Mouse (Mus musculus) intestine, embryonic 16.5 days (tissue): ENCODE measurements around the gene Taf3. TPM values are rescaled to one million over a fixed set of nuclear protein-coding genes. Genes with fewer than 3 reads are reported as not detected.

ENCODE experiments used
- ATAC-seq: fragments of 200-750 bp; cut with Nextera tagmentation; 2 replicates; pipeline ENCODE4 v1.8.0; 2017; ENCODE audit warnings: moderate TSS enrichment, moderate library complexity
- H3K27ac ChIP-seq: fragments of 300-500 bp; sonication (generic); 2 replicates; pipeline ENCODE4 v1.5.1; 2014; ENCODE audit warnings: mild to moderate bottlenecking, low read length
- H3K27me3 ChIP-seq: fragments of 300-500 bp; sonication (generic); replicated peaks from 2 replicates; pipeline ENCODE4 v1.6.1; 2014; ENCODE audit warnings: low read length, control low read depth, mixed read lengths; ENCODE audit not compliant: control insufficient read depth, insufficient read depth
- H3K36me3 ChIP-seq: fragments of 300-500 bp; sonication (generic); 2 replicates; pipeline ENCODE4 v1.6.1; 2014; ENCODE audit warnings: low read length, control low read depth; ENCODE audit not compliant: control insufficient read depth, insufficient read depth
- H3K4me1 ChIP-seq: fragments of 300-500 bp; sonication (generic); 2 replicates; pipeline ENCODE4 v1.6.1; 2014; ENCODE audit warnings: low read length, control low read depth, mixed read lengths; ENCODE audit not compliant: control insufficient read depth, insufficient read depth
- H3K4me2 ChIP-seq: fragments of 300-500 bp; sonication (generic); 2 replicates; pipeline ENCODE4 v1.6.1; 2014; ENCODE audit warnings: low read depth, low read length, control low read depth
- H3K4me3 ChIP-seq: fragments of 300-500 bp; sonication (generic); 2 replicates; pipeline ENCODE4 v1.5.1; 2014; ENCODE audit warnings: mild to moderate bottlenecking, low read length
- H3K9ac ChIP-seq: fragments of 300-500 bp; sonication (generic); 2 replicates; pipeline ENCODE4 v1.6.1; 2014; ENCODE audit warnings: low read depth, low read length
- H3K9me3 ChIP-seq: fragments of 300-500 bp; sonication (generic); 2 replicates; pipeline ENCODE4 v1.6.1; 2016; ENCODE audit warnings: low read length, control low read depth; ENCODE audit not compliant: control insufficient read depth
- WGBS: fragments of 180-500 bp; shearing (Covaris S2); extraction: QIAGEN DNeasy Blood & Tissue Kit; methylation state at CpG from one replicate; pipeline ENCODE4 v1.1.7; 2014; 5-methylcytosine and 5-hydroxymethylcytosine counted together
- polyA plus RNA-seq: library from polyadenylated mRNA; unstranded; fragments of >200 nt; fragmentation: Nextera tagmentation; extraction: Ambion mirVana; gene quantifications from 2 replicates; pipeline ENCODE4 v1.2.1, GENCODE M21; 2015

The Taf3 gene
- polyA plus RNA-seq, 1 experiment from 2014 or later: 8.9 TPM

DNA sequence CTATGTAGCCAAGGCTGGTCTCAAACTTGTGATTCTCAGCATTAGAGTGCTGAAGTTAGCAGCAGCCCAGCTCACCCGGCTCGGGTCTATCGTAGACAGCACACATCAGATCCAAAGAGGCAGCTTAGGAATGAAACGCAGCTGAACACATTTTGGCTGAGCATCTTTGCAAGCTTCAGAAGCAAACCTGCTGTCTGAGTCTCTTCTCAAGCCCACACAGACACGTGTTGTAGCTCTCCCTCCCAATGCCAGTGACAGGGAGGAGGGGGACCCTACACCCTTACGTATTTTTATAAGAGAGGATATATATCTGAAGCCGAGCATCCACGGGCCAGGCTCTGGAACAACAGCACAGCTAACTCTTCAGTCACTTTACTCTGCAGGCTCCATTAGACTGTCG, 130.8 kb downstream of the Taf3 start:
- Histone ChIP-seq H3K4me3 (no peak overlapping the region), H3K4me2 (no peak overlapping the region), H3K9me3 (no peaks in the 10 kb centered on the region), H3K27ac (no peak overlapping the region), H3K27me3 (no peaks in the 10 kb centered on the region), H3K4me1 (no peaks in the 10 kb centered on the region), H3K9ac (no peak overlapping the region), H3K36me3 (peaks cover 7% of the 10 kb centered on the region; the same call in 1 of the 2 replicates)
- ATAC-seq: no peak
- WGBS: 86% methylated on average over 9 of the region's 9 CpGs

DNA sequence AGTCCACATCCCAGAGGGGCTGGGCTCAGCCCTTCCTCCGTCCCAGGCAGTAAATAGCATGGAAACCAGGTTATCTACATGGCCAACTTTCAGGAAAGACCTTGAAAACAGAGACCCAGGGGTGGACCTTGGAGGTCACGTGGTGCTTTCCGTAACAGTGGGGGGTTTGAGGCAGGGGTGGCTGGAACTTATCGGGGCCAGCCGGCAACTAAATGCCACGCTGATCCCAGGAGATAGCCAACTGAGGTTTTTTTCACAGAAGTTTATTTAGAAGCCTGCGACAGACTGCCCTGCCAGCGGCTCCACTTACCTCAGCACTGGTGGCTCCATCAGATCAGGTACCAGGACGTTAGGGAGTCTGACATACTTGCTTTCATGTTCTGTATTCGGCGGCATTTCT, 142.4 kb downstream of the Taf3 start:
- Histone ChIP-seq H3K27me3 (0 out of 2 replicates have a peak, but pooled peaks cover 2% of the 10 kb centered on the region), H3K9ac (no peak overlapping the region), H3K9me3 (no peaks in the 10 kb centered on the region), H3K4me3 (peak overlapping the region; percentile 18), H3K4me2 (peak overlapping the region; percentile 39; the same call in 1 of the 2 replicates), H3K27ac (no peak overlapping the region), H3K4me1 (0 out of 2 replicates have a peak, but pooled peaks cover 4% of the 10 kb centered on the region), H3K36me3 (no peaks in the 10 kb centered on the region)
- ATAC-seq: no peak
- WGBS: 5% methylated on average over 11 of the region's 11 CpGs

- Histone ChIP-seq H3K9me3 (no peaks in the 10 kb centered on the region), H3K9ac (no peak overlapping the region)
- no peak for ATAC-seq
Measured at GRCm38 (mm10) chr2:9903854-9904560, 144.4 kb downstream of the Taf3 start.

DNA sequence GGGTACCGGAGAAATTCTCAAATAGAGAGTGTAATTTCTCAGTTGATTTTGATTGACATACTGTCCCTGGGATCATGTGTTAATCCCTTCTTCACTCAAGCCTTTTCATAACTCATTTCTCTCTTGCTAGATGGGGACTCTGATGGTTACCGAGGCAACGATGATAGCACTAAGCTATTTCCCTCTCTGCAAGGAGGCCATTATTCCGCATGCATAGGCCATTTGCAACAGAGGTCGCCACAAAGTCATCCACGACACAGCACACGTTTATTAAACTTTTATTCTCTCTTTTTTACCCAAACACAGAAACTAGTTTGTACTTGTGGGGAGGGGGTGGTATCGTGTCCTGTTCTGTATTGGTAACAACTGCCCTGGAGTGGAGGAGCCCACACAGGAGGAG, 150.6 kb downstream of the Taf3 start:
- no peak overlapping the region for H3K9ac ChIP-seq
- ATAC-seq: no peak
- no peak overlapping the region for H3K4me2 ChIP-seq
- peaks cover 57% of the 10 kb centered on the region for H3K27me3 ChIP-seq
- H3K4me3 ChIP-seq: no peak overlapping the region
- H3K9me3 ChIP-seq: no peaks in the 10 kb centered on the region
- no peaks in the 10 kb centered on the region for H3K4me1 ChIP-seq
- 19% methylated on average over 8 of the region's 8 CpGs for WGBS
- H3K36me3 ChIP-seq: no peaks in the 10 kb centered on the region
- H3K27ac ChIP-seq: no peak overlapping the region

More at GRCm38 (mm10) chr2:9903854-9904560, 144.4 kb downstream of the Taf3 start:
- Histone ChIP-seq H3K27ac (no peak overlapping the region), H3K4me2 (no peak overlapping the region), H3K4me3 (no peak overlapping the region), H3K4me1 (0 out of 2 replicates have a peak, but pooled peaks cover 4% of the 10 kb centered on the region), H3K36me3 (no peaks in the 10 kb centered on the region), H3K27me3 (peaks cover 7% of the 10 kb centered on the region; the same call in 1 of the 2 replicates)
- WGBS: 47% methylated on average over 14 of the region's 14 CpGs

- H3K27ac ChIP-seq: no peak overlapping the region
- H3K4me3 ChIP-seq: no peak overlapping the region; the same call in 1 of the 2 replicates
- H3K4me1 ChIP-seq: no peaks in the 10 kb centered on the region
- peaks cover 63% of the 10 kb centered on the region for H3K27me3 ChIP-seq
- ATAC-seq: no peak
- no peak overlapping the region for H3K4me2 ChIP-seq
- no peak overlapping the region for H3K9ac ChIP-seq
- no peaks in the 10 kb centered on the region for H3K36me3 ChIP-seq
- 1% methylated on average over 22 of the region's 22 CpGs for WGBS
- no peaks in the 10 kb centered on the region for H3K9me3 ChIP-seq
Measured at GRCm38 (mm10) chr2:9896097-9896770, 152.2 kb downstream of the Taf3 start.

- no peak overlapping the region for H3K4me2 ChIP-seq
- H3K9ac ChIP-seq: no peak overlapping the region
- H3K36me3 ChIP-seq: no peaks in the 10 kb centered on the region
- no peak overlapping the region for H3K4me3 ChIP-seq
- no peak for ATAC-seq
- no peaks in the 10 kb centered on the region for H3K9me3 ChIP-seq
- no peaks in the 10 kb centered on the region for H3K4me1 ChIP-seq
- 3% methylated on average over 19 of the region's 19 CpGs for WGBS
- H3K27me3 ChIP-seq: peaks cover 72% of the 10 kb centered on the region
- H3K27ac ChIP-seq: no peak overlapping the region
Measured at GRCm38 (mm10) chr2:9894836-9895593, 153.4 kb downstream of the Taf3 start.

DNA sequence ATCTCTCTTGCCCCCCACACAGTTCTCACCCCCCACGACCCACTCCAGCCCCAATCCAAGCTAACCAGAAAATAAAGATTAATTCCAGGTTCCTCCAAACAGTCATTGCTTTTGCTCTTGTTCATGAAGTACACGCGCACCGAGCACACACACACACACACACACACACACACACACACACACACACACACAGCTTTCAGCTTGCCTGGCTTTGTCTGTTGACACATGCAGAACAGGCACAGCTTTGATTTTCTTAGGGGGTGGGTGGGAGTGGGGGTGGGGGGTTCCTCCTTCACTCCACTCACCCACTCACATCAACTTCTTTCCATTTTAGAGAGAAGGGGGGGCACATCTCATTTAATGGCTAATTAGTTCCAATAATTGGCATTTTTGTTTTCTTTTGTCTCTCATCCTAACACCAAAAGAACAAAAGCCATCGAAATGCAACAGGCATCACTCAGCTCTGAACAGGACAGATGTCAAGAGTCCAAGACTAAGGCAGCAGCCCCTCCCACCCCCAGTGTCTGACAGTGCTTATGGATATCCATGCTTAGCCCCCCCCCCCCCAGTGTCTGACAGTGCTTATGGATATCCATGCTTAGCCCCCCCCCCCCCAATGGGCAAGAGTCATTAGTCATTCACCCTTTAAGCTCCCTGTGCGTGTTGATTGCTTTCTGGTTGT, 155.0 kb downstream of the Taf3 start:
- H3K4me2 ChIP-seq: no peak overlapping the region
- no peak overlapping the region for H3K4me3 ChIP-seq
- WGBS: under 1% methylated on average over 5 of the region's 6 CpGs
- peaks cover 76% of the 10 kb centered on the region for H3K27me3 ChIP-seq
- ATAC-seq: no peak
- H3K36me3 ChIP-seq: no peaks in the 10 kb centered on the region
- no peak overlapping the region for H3K27ac ChIP-seq
- 0 out of 2 replicates have a peak, but pooled peaks cover 4% of the 10 kb centered on the region for H3K4me1 ChIP-seq
- no peaks in the 10 kb centered on the region for H3K9me3 ChIP-seq
- H3K9ac ChIP-seq: no peak overlapping the region

- Histone ChIP-seq H3K9ac (no peak overlapping the region), H3K36me3 (no peaks in the 10 kb centered on the region), H3K9me3 (no peaks in the 10 kb centered on the region), H3K4me2 (no peak overlapping the region), H3K27me3 (peaks cover 76% of the 10 kb centered on the region), H3K4me1 (0 out of 2 replicates have a peak, but pooled peaks cover 4% of the 10 kb centered on the region), H3K4me3 (no peak overlapping the region), H3K27ac (no peak overlapping the region)
- 7% methylated on average over 7 of the region's 7 CpGs for WGBS
- no peak for ATAC-seq
Measured at GRCm38 (mm10) chr2:9892541-9892940, 155.9 kb downstream of the Taf3 start.

DNA sequence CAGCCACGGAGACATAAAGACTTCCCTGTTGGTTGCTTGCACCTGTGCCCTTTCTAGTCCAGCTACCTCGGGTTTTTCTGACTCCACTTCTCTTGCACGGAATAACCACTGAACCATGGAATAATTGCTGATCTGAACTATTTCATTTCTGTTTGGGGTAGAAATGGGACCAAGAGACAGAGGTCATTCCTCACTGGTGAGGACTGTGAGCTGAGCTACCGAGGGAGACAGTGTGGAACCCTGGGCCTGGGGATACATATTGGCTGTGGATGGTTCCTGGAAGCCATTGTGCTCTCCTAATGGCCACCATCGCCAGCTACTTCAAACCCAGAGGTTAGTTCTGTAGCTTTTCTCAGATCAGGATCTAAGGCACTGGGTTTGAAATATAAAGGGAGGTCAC, 157.5 kb downstream of the Taf3 start:
- Histone ChIP-seq H3K4me3 (no peak overlapping the region), H3K27ac (no peak overlapping the region), H3K9me3 (no peaks in the 10 kb centered on the region), H3K4me1 (0 out of 2 replicates have a peak, but pooled peaks cover 4% of the 10 kb centered on the region), H3K4me2 (no peak overlapping the region), H3K9ac (no peak overlapping the region), H3K27me3 (peaks cover 80% of the 10 kb centered on the region), H3K36me3 (no peaks in the 10 kb centered on the region)
- ATAC-seq: no peak
- WGBS: 5% methylated on average over 5 of the region's 5 CpGs
